Mouse (Mus musculus) megakaryocyte, embryonic 14.5 days (primary cell): Measurements from ENCODE around the gene Ints5.

Experiments
- FLI1 ChIP-seq: IDR thresholded peaks from 2 replicates; pipeline ENCODE4 v1.6.1; 2012; ENCODE audit warnings: low read length, inconsistent platforms, mixed read lengths
- GATA1 ChIP-seq: IDR thresholded peaks from 3 replicates; pipeline ENCODE4 v1.6.1; 2012; ENCODE audit warnings: mixed read lengths, low read length, inconsistent platforms, borderline replicate concordance

GRCm38 (mm10) chr19:8853117-8853516, 39.7 kb upstream of the Ints5 start:
- TF ChIP-seq GATA1 (no peak), FLI1 (no peak)
